Mouse (Mus musculus) CH12.LX (cell line): ENCODE data around the gene Tspan15. TPM values are rescaled to one million over a fixed set of nuclear protein-coding genes. Genes with fewer than 3 reads are reported as not detected.

Experiments used
- DNase-seq: peaks from one replicate; pipeline ENCODE4 v3.0.0-alpha.2; 2013; ENCODE audit errors: extremely low read depth
- H3K27ac ChIP-seq: 2 replicates; pipeline ENCODE4 v1.5.1; 2012; ENCODE audit warnings: low read depth, mild to moderate bottlenecking, control low read depth, moderate library complexity; ENCODE audit not compliant: insufficient read depth
- H3K27me3 ChIP-seq: replicated peaks from 2 replicates; pipeline ENCODE3; 2012; ENCODE audit warnings: inconsistent platforms
- H3K36me3 ChIP-seq, 2 experiments: replicated peaks in 1 of 2; 2 replicates each; pipeline versions ENCODE3 to v1.6.1; 2012; ENCODE audit warnings: inconsistent platforms in 1 of 2, low read length in 1 of 2, mild to moderate bottlenecking in 1 of 2, mixed read lengths in 1 of 2, moderate library complexity in 1 of 2; ENCODE audit not compliant: control insufficient read depth in 1 of 2, insufficient read depth in 1 of 2
- H3K4me1 ChIP-seq, 2 experiments: 2 replicates each; pipeline ENCODE4 v1.6.1; 2012; ENCODE audit warnings: inconsistent platforms in 1 of 2, moderate library complexity in 1 of 2; ENCODE audit not compliant: insufficient read depth in 2 of 2, control insufficient read depth in 1 of 2
- H3K4me2 ChIP-seq: 2 replicates; pipeline ENCODE4 v1.6.1; 2012; ENCODE audit warnings: low read depth, mild to moderate bottlenecking, control low read depth; ENCODE audit not compliant: poor library complexity, insufficient read depth, severe bottlenecking
- H3K4me3 ChIP-seq, 3 experiments: fragments of 150-350 bp in 1 of 3; sonication (generic) in 1 of 3; replicated peaks in 1 of 3; 2 replicates each; pipeline versions ENCODE3 to v1.5.1; 2011 to 2012; ENCODE audit warnings: low read depth in 2 of 3, low read length in 2 of 3, mild to moderate bottlenecking in 2 of 3, moderate library complexity in 2 of 3, control low read depth in 1 of 3, improper control_type of control experiment in 1 of 3, inconsistent platforms in 1 of 3, mixed read lengths in 1 of 3; ENCODE audit not compliant: poor library complexity in 1 of 3
- H3K79me2 ChIP-seq: replicated peaks from 2 replicates; pipeline ENCODE4 v1.6.1; 2012; ENCODE audit warnings: mild to moderate bottlenecking, moderate library complexity; ENCODE audit not compliant: control insufficient read depth, poor library complexity, insufficient read depth, severe bottlenecking; ENCODE audit errors: extremely low read depth
- H3K9ac ChIP-seq: 2 replicates; pipeline ENCODE4 v1.6.1; 2012; ENCODE audit warnings: low read depth, mild to moderate bottlenecking, control low read depth, moderate library complexity; ENCODE audit not compliant: insufficient read depth
- H3K9me3 ChIP-seq: replicated peaks from 2 replicates; pipeline ENCODE3; 2012; ENCODE audit warnings: low read length, inconsistent platforms, mixed read lengths
- CHD1 ChIP-seq: IDR thresholded peaks from 2 replicates; pipeline ENCODE4 v1.6.1; 2012; ENCODE audit warnings: low read depth, low read length, improper control_type of control experiment, inconsistent platforms
- CTCF ChIP-seq, 2 experiments: IDR thresholded peaks in 1 of 2; conservative IDR thresholded peaks in 1 of 2; 2 replicates each; pipeline ENCODE4 v1.5.1; 2011 to 2012; ENCODE audit warnings: low read depth in 2 of 2, low read length in 2 of 2, improper control_type of control experiment in 1 of 2, inconsistent platforms in 1 of 2, mild to moderate bottlenecking in 1 of 2, moderate library complexity in 1 of 2
- E2F4 ChIP-seq: IDR thresholded peaks from 2 replicates; pipeline ENCODE4 v1.6.1; 2011; ENCODE audit warnings: low read depth, low read length, improper control_type of control experiment; ENCODE audit not compliant: insufficient replicate concordance
- EP300 ChIP-seq: IDR thresholded peaks from 2 replicates; pipeline ENCODE4 v1.6.1; 2011; ENCODE audit warnings: low read length, improper control_type of control experiment
- ETS1 ChIP-seq: conservative IDR thresholded peaks from 2 replicates; pipeline ENCODE4 v1.6.1; 2012; ENCODE audit warnings: low read depth, mild to moderate bottlenecking, inconsistent platforms, low read length, improper control_type of control experiment, moderate library complexity
- GABPA ChIP-seq: IDR thresholded peaks from 2 replicates; pipeline ENCODE4 v1.6.1; 2012; ENCODE audit warnings: low read depth, low read length, improper control_type of control experiment, inconsistent platforms; ENCODE audit not compliant: insufficient replicate concordance
- HCFC1 ChIP-seq: IDR thresholded peaks from 2 replicates; pipeline ENCODE4 v1.6.1; 2012; ENCODE audit warnings: low read depth, mild to moderate bottlenecking, inconsistent platforms, low read length, improper control_type of control experiment
- IRF4 ChIP-seq: IDR thresholded peaks from 2 replicates; pipeline ENCODE4 v1.6.1; 2014; ENCODE audit warnings: low read depth, mild to moderate bottlenecking, inconsistent platforms, low read length, improper control_type of control experiment
- JUN ChIP-seq: IDR thresholded peaks from 2 replicates; pipeline ENCODE4 v1.6.1; 2011; ENCODE audit warnings: low read depth, mild to moderate bottlenecking, low read length, improper control_type of control experiment, moderate library complexity; ENCODE audit not compliant: insufficient read depth
- MAFK ChIP-seq: IDR thresholded peaks from 2 replicates; pipeline ENCODE4 v1.6.1; 2011; ENCODE audit warnings: low read length, improper control_type of control experiment; ENCODE audit not compliant: insufficient replicate concordance
- MAX ChIP-seq: IDR thresholded peaks from 2 replicates; pipeline ENCODE4 v1.6.1; 2011; ENCODE audit warnings: low read length, improper control_type of control experiment
- MAZ ChIP-seq: IDR thresholded peaks from 2 replicates; pipeline ENCODE4 v1.6.1; 2012; ENCODE audit warnings: low read depth, mild to moderate bottlenecking, inconsistent platforms, low read length, improper control_type of control experiment, moderate library complexity
- MEF2A ChIP-seq: IDR thresholded peaks from 2 replicates; pipeline ENCODE4 v1.6.1; 2014; ENCODE audit warnings: low read depth, mild to moderate bottlenecking, inconsistent platforms, low read length, improper control_type of control experiment, borderline replicate concordance
- MXI1 ChIP-seq: IDR thresholded peaks from 2 replicates; pipeline ENCODE4 v1.6.1; 2011; ENCODE audit warnings: mild to moderate bottlenecking, low read depth, low read length, improper control_type of control experiment
- PAX5 ChIP-seq: IDR thresholded peaks from 2 replicates; pipeline ENCODE4 v1.6.1; 2012; ENCODE audit warnings: low read length, inconsistent platforms, mixed read lengths
- POLR2AphosphoS2 ChIP-seq: IDR thresholded peaks from 2 replicates; pipeline ENCODE4 v1.6.1; 2011; ENCODE audit warnings: low read depth, low read length, improper control_type of control experiment
- RAD21 ChIP-seq: IDR thresholded peaks from 2 replicates; pipeline ENCODE4 v1.6.1; 2011; ENCODE audit warnings: low read depth, mild to moderate bottlenecking, low read length, improper control_type of control experiment, moderate library complexity
- RCOR1 ChIP-seq: conservative IDR thresholded peaks from 2 replicates; pipeline ENCODE4 v1.6.1; 2012; ENCODE audit warnings: low read depth, mild to moderate bottlenecking, inconsistent platforms, low read length, improper control_type of control experiment
- SMC3 ChIP-seq: IDR thresholded peaks from 2 replicates; pipeline ENCODE4 v1.6.1; 2011; ENCODE audit warnings: low read depth, low read length, improper control_type of control experiment
- TBP ChIP-seq: conservative IDR thresholded peaks from 2 replicates; pipeline ENCODE4 v1.6.1; 2011; ENCODE audit warnings: low read depth, low read length, improper control_type of control experiment
- TCF12 ChIP-seq: IDR thresholded peaks from 2 replicates; pipeline ENCODE4 v1.6.1; 2014; ENCODE audit warnings: low read depth, mild to moderate bottlenecking, inconsistent platforms, low read length, improper control_type of control experiment
- UBTF ChIP-seq: IDR thresholded peaks from 2 replicates; pipeline ENCODE4 v1.6.1; 2012; ENCODE audit warnings: low read depth, mild to moderate bottlenecking, inconsistent platforms, low read length, improper control_type of control experiment, moderate library complexity
- USF2 ChIP-seq: conservative IDR thresholded peaks from 2 replicates; pipeline ENCODE4 v1.6.1; 2011; ENCODE audit warnings: low read depth, low read length, improper control_type of control experiment
- ZMIZ1 ChIP-seq: IDR thresholded peaks from 2 replicates; pipeline ENCODE4 v1.6.1; 2012; ENCODE audit warnings: low read depth, mild to moderate bottlenecking, inconsistent platforms, low read length, improper control_type of control experiment
- ZNF384 ChIP-seq: IDR thresholded peaks from 2 replicates; pipeline ENCODE4 v1.6.1; 2012; ENCODE audit warnings: low read depth, low read length, improper control_type of control experiment, inconsistent platforms
- dilution Hi-C: fragments of 300-500 bp; cut with MboI; formaldehyde crosslinking; loops from 2 replicates; pipeline ENCODE4 v1.14.3; 2020; ENCODE audit warnings: low sequenced_read_pairs; ENCODE audit not compliant: extremely low pct_unique_long_range_greater_than_20kb, extremely low pct_ligation_motif_present
- in situ Hi-C: fragments of 300-500 bp; cut with MboI; formaldehyde crosslinking; loops from 3 replicates; pipeline ENCODE4 v1.14.3; 2019; ENCODE audit warnings: low sequenced_read_pairs, low pct_ligation_motif_present, low pct_unique_long_range_greater_than_20kb, mixed read lengths
- polyA plus RNA-seq: library from polyadenylated mRNA; unstranded; fragments of >175 nt; gene quantifications from 2 replicates; pipeline ENCODE4 v1.2.1, GENCODE M21; 2012; ENCODE audit warnings: low read depth; ENCODE audit not compliant: insufficient read length
- total RNA-seq, 2 experiments: library from RNA; depleted of rRNA; stranded (reverse); fragments of 300-350 nt in 1 of 2; fragments of >200 nt in 1 of 2; gene quantifications; 2 replicates each; pipeline ENCODE4 v1.2.3; 2012 to 2014

Gene Tspan15
- total and polyA plus RNA-seq, 3 experiments, result 0.12 to 0.30 TPM; not detected in 1

DNA sequence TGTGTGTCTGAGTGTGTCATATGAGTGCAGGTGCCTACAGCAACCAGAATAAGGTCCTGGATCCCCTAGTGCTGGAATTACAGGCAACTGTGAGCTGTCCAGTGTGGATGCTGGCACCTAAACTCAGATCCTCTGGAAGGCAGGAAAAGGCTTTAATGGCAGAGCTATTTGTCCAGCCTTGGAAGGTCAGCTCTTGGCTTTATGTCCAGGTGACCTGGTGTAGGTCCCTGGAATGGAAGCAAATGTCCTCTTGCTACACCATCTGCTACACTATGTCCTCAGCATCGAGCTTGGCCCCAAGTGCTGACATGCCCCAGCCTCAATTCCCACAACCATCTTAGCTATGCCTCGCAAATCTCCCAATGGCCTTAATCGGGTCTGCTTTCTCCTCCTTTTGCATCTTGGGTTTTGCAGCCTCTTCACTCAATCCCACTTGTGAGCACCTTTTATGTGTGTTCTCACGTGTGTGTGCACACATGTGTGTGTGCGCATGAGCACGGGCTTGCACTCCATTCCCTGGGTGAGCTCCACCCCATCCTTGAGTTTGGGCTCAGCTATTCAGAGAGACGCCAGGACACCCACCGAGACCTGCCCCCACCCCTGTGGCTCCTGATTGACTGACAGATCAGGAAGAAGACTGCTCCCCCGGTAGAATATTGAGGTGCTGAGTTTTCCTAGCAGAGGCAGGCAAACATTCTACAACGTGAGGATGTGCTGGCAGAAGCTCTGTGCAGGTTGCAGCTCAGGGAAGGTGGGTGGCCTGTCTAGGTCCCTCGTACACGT lies 83.4 kb downstream of the Tspan15 start:
- no peaks in the 10 kb centered on the region for H3K36me3 ChIP-seq
- no peaks in the 10 kb centered on the region for H3K79me2 ChIP-seq
- H3K4me3 ChIP-seq, result no peak overlapping the region
- no peak overlapping the region for H3K9ac ChIP-seq
- DNase-seq, result no peak
- H3K27me3 ChIP-seq, result peaks cover 80% of the 10 kb centered on the region
- in situ Hi-C loops (no loop called here), dilution Hi-C loops (no loop called here)
- H3K27ac ChIP-seq, result no peak overlapping the region
- H3K4me2 ChIP-seq, result no peak overlapping the region
- no peak for TF ChIP-seq ZNF384
- no peak for TF ChIP-seq MEF2A
- no peak for TF ChIP-seq ZMIZ1
- TF ChIP-seq UBTF, result no peak
- no peak for TF ChIP-seq TCF12
- TF ChIP-seq CTCF (conservative IDR thresholded peaks at IDR 0.05 in 1 of 2, IDR thresholded peaks at IDR 0.05 in 1 of 2; ENCODE audit: low read depth in 2 of 2, low read length in 2 of 2), result no peak
- TF ChIP-seq MAFK, result no peak
- no peak for TF ChIP-seq HCFC1
- no peak for TF ChIP-seq E2F4
- H3K4me1 ChIP-seq, result no peaks in the 10 kb centered on the region
- H3K9me3 ChIP-seq, result no peaks in the 10 kb centered on the region

- dilution Hi-C loops, result no loop called here
Measured at GRCm38 (mm10) chr10:62145957-62146356, 85.1 kb downstream of the Tspan15 start.

GRCm38 (mm10) chr10:62143820-62144219 lies 87.2 kb downstream of the Tspan15 start, which contains the start of gene Fam241b:
Fam241b (minus strand) TSS chr10:62143920.
- no peak within 1 kb of the TSS for H3K27ac ChIP-seq
- no peaks in the 10 kb centered on the region for H3K9me3 ChIP-seq
- no peak within 1 kb of the TSS for H3K9ac ChIP-seq
- in situ Hi-C loops (no loop called here), dilution Hi-C loops (no loop called here)
- H3K27me3 ChIP-seq, result peaks cover 69% of the 10 kb centered on the region
- no peaks in the 10 kb centered on the region for H3K4me1 ChIP-seq
- H3K4me2 ChIP-seq, result no peak within 1 kb of the TSS
- H3K36me3 ChIP-seq, result no peaks in the 10 kb centered on the region
- no peak for DNase-seq
- H3K79me2 ChIP-seq, result no peaks in the 10 kb centered on the region
- H3K4me3 ChIP-seq, result no peak within 1 kb of the TSS
- TF ChIP-seq GABPA (no peak), IRF4 (no peak), MXI1 (no peak), MAX (no peak), ETS1 (no peak), CTCF (conservative IDR thresholded peaks at IDR 0.05 in 1 of 2, IDR thresholded peaks at IDR 0.05 in 1 of 2; ENCODE audit: low read depth in 2 of 2, low read length in 2 of 2) (no peak), USF2 (no peak), RAD21 (no peak), SMC3 (no peak), CHD1 (no peak), PAX5 (no peak), RCOR1 (no peak), MAZ (no peak), JUN (no peak), MAFK (no peak), TBP (no peak), TCF12 (no peak)

More at GRCm38 (mm10) chr10:62145957-62146356, 85.1 kb downstream of the Tspan15 start:
- no peak overlapping the region for H3K4me3 ChIP-seq
- H3K27ac ChIP-seq, result no peak overlapping the region
- DNase-seq, result no peak
- no peak overlapping the region for H3K4me2 ChIP-seq
- in situ Hi-C loops, result no loop called here
- peaks cover 73% of the 10 kb centered on the region for H3K27me3 ChIP-seq
- no peaks in the 10 kb centered on the region for H3K36me3 ChIP-seq
- no peaks in the 10 kb centered on the region for H3K79me2 ChIP-seq
- no peaks in the 10 kb centered on the region for H3K4me1 ChIP-seq
- H3K9ac ChIP-seq, result no peak overlapping the region
- TF ChIP-seq EP300 (no peak), POLR2AphosphoS2 (no peak), MEF2A (no peak), UBTF (no peak), PAX5 (no peak), ETS1 (no peak)
- TF ChIP-seq, all 38 proteins: peak for 0
- H3K9me3 ChIP-seq, result no peaks in the 10 kb centered on the region
